Mouse (Mus musculus): ENCODE data around the gene Gm20683. TPM values are rescaled to one million over a fixed set of nuclear protein-coding genes. Genes with fewer than 3 reads are reported as not detected.
"Not testable (repeated sequence)": the region's sequence is repeated elsewhere in the genome, so short reads cannot be mapped to it uniquely, and the experiment has no call there.

The Gm20683 gene
- polyA plus RNA-seq, 1 experiment from 2014 or later: 3.0 TPM

DNA sequence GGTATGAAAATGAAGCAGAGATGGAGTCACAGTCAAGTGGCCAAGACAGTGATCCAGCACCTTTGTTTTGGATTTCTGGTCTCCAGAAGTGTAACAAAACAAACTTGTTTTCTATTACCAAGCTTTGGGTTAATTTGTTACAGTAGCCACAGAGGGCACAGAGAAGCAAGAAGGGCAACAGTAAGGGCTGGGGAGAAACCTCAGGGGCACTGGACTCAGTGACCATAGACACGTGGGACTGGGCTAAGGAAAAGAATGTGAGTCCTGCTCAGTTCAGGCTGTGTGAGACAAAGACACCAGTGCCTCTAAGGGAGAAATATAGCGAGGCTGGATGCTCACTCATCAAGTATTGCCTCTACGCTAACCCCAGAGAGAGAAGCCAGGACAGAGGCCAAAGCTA lies 31.1 kb upstream of the Gm20683 start:
- Histone ChIP-seq H3K27ac (no peak overlapping the region), H3K4me1 (peaks cover 39% of the 10 kb centered on the region), H3K4me2 (no peak overlapping the region), H3K4me3 (replicated peaks) (no peak overlapping the region), H3K9me3 (replicated peaks) (no peaks in the 10 kb centered on the region), H3K9ac (no peak overlapping the region), H3K36me3 (peaks cover 1% of the 10 kb centered on the region), H3K27me3 (no peaks in the 10 kb centered on the region)
- no peak for ATAC-seq (replicated peaks; ENCODE audit: low FRiP score)
- 81% methylated on average over 3 of the region's 3 CpGs for WGBS

DNA sequence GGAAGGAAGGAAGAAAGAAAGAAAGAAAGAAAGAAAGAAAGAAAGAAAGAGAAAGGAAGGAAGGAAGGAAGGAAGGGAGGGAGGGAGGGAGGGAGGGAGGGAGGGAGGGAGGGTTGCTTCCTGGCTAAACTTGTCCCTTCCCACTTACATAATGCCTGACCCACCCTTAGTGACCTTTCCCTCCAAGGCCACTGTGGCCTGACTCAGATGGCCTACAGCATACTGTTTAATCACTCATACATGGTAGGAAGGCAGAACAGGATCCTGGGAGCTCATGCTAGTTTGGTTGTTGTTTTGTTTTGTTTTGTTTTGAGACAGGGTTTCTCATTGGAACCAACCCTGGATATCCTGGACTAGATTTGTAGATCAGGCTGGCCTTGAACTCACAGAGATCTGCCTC lies 30.0 kb upstream of the Gm20683 start:
- H3K4me1 ChIP-seq: peaks cover 43% of the 10 kb centered on the region
- not testable (repeated sequence) for ATAC-seq (replicated peaks; ENCODE audit: low FRiP score); H3K36me3 ChIP-seq; H3K9me3 ChIP-seq (replicated peaks); H3K27ac ChIP-seq; H3K27me3 ChIP-seq; H3K4me3 ChIP-seq (replicated peaks); H3K4me2 ChIP-seq; H3K9ac ChIP-seq

DNA sequence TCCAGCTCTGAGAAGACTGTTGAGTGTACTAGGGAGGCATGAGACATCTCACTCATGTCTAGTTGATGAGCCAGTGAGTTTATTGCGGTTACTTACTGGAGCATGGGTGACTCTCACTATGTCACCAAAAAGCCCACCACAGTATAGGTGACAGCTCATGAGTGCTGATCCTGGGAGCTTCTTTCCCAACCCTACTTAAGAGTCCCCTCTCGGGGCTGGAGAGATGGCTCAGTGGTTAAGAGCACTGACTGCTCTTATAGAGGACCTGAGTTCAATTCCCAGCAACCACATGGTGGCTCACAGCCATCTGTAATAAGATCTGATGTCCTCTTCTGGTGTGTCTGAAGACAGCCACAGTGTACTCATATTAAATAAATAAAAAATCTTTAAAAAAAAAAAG lies 28.4 kb upstream of the Gm20683 start:
- Histone ChIP-seq H3K9me3 (replicated peaks) (no peaks in the 10 kb centered on the region), H3K27me3 (no peaks in the 10 kb centered on the region), H3K27ac (no peak overlapping the region), H3K4me1 (peaks cover 37% of the 10 kb centered on the region), H3K9ac (no peak overlapping the region), H3K4me3 (replicated peaks) (no peak overlapping the region), H3K4me2 (no peak overlapping the region), H3K36me3 (no peaks in the 10 kb centered on the region)
- 92% methylated on average over 2 of the region's 2 CpGs for WGBS
- ATAC-seq (replicated peaks; ENCODE audit: low FRiP score): no peak

DNA sequence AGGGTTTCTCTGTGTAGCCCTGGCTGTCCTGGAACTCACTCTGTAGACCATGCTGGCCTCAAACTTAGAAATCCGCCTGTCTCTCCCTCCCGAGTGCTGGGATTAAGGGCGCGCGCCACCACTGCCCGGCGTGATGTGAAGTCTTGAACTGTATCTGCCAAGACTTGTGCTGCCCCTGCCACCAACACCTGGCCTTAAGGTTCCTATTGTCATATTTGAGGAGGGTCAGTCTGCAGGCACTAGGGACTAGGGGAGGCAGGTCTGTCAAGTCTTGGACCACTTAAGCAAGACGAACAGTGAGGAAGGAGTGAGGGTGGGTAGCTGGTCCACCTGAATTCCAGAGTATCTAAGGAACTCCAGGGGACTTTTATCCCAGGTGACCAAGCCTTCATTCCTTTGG lies 27.9 kb upstream of the Gm20683 start:
- Histone ChIP-seq H3K27ac (no peak overlapping the region), H3K4me3 (replicated peaks) (no peak overlapping the region), H3K36me3 (peaks cover 2% of the 10 kb centered on the region; the same call in 1 of the 2 replicates), H3K4me1 (peaks cover 36% of the 10 kb centered on the region), H3K9ac (no peak overlapping the region), H3K9me3 (replicated peaks) (no peaks in the 10 kb centered on the region), H3K27me3 (no peaks in the 10 kb centered on the region), H3K4me2 (no peak overlapping the region)
- WGBS: 88% methylated on average over 8 of the region's 8 CpGs
- no peak for ATAC-seq (replicated peaks; ENCODE audit: low FRiP score)

DNA sequence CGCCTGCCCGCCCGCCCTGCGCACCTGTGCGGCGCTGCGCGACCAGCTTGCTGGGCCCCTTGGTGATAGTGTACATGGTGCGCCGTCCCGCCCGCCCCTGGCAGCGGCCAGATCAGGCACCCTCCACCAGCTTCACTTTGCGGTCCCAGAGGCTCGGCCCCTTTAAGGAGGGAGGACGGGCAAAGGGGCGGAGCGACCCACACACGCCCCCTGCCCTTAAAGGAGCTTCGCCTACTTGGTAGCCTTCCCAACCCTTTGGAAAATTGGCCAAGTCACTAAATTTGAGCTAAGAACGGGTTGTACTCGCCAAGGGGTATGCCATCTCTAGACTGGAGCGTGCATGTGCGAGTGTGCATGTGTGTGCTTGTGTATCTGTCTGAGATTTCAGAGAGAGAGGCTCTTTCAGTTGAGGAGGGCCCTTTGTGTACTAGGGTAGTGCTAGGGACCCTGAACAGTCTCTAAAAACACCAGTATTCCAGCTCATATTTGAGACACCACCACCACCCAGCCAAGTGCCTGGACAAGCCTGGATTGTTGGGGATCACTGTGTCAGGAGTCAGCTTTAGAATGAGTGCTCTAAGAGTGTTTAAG lies 27.1 kb upstream of the Gm20683 start, which contains the start of gene Mcrip2:
Gene Mcrip2 (minus strand): TSS at position 164 of the 591 bp plus-strand sequence.
- WGBS: under 1% methylated on average over 24 of the region's 24 CpGs

DNA sequence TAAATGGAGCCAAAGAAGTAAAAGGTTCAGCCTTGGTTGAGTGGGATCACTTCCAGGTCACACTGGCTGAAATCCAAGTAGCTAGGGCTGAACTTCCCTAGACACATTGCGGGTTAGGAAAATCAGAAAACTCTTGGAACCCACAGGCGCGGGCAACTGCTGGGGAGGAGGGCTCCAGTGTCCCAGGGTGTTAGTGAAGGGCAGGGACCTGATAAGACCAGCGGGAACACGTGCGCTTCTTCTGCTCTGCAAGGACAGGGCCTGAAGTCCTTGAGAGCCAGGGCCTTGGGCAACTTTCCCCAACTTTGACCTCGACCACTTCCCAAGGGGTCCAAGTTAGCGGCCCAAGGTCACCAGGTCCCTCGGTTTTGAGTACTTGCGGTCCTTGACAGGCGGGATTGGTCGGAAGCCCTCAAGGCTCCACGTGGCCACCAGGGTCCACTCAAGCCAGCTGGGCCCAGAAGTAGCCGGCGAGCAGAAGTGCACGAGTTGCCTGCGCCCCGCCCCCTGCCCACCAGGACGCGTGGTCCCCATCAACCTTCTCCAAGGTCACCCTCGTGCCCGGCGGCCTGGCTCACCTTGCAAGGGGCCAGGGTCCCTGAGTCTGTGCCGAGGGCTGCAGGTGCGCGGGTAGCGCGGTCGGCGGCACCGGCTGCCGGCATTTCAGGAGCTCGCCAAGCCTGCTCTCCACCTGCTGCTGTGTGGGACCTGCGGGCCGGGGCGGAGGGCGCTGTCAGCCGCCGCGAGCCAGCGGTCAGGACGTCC lies 26.5 kb upstream of the Gm20683 start:
- Histone ChIP-seq H3K27ac (peak overlapping the region; percentile 86), H3K36me3 (peaks cover 13% of the 10 kb centered on the region), H3K9ac (peak overlapping the region; percentile 70), H3K9me3 (replicated peaks) (no peaks in the 10 kb centered on the region), H3K4me2 (peak overlapping the region; percentile 96), H3K4me3 (replicated peaks) (peak overlapping the region; percentile 82), H3K27me3 (no peaks in the 10 kb centered on the region), H3K4me1 (peaks cover 25% of the 10 kb centered on the region)
- under 1% methylated on average over 42 of the region's 42 CpGs for WGBS
- peak; percentile 69 for ATAC-seq (replicated peaks; ENCODE audit: low FRiP score)

More for the DNA sequence above, 27.1 kb upstream of the Gm20683 start, which contains the start of gene Mcrip2:
- Histone ChIP-seq H3K4me3 (replicated peaks) (peak within 1 kb of the TSS; percentile 82), H3K9ac (peak within 1 kb of the TSS; percentile 70), H3K27ac (peak within 1 kb of the TSS; percentile 86), H3K4me2 (peak within 1 kb of the TSS; percentile 96), H3K9me3 (replicated peaks) (no peaks in the 10 kb centered on the region), H3K36me3 (peaks cover 10% of the 10 kb centered on the region), H3K27me3 (no peaks in the 10 kb centered on the region), H3K4me1 (peaks cover 28% of the 10 kb centered on the region)
- peak; percentile 84 for ATAC-seq (replicated peaks; ENCODE audit: low FRiP score)

DNA sequence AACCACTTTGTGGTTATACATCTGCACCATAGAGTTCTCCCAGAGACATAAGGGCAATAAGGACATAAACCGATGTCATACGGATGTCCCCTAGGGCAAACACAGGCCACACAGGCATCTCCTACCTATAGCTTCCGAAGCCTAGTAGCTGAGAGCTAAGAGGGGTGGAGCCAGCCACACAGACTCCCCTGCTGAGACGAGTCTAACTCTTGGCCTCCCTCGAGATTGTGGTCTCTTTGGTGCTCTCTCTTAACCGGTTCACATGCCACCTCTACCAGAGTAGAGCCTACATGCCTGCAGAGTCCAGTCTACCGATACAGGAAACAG lies 25.9 kb upstream of the Gm20683 start:
- Histone ChIP-seq H3K36me3 (peaks cover 13% of the 10 kb centered on the region), H3K27ac (peak overlapping the region; percentile 86), H3K4me1 (peaks cover 25% of the 10 kb centered on the region), H3K27me3 (no peaks in the 10 kb centered on the region), H3K9ac (peak overlapping the region; percentile 70), H3K4me2 (peak overlapping the region; percentile 96), H3K9me3 (replicated peaks) (no peaks in the 10 kb centered on the region), H3K4me3 (replicated peaks) (peak overlapping the region; percentile 82)
- WGBS: 7% methylated on average over 7 of the region's 7 CpGs
- 0 out of 2 replicates have a peak, but pooled peaks have one; percentile 16 for ATAC-seq (replicated peaks; ENCODE audit: low FRiP score)

DNA sequence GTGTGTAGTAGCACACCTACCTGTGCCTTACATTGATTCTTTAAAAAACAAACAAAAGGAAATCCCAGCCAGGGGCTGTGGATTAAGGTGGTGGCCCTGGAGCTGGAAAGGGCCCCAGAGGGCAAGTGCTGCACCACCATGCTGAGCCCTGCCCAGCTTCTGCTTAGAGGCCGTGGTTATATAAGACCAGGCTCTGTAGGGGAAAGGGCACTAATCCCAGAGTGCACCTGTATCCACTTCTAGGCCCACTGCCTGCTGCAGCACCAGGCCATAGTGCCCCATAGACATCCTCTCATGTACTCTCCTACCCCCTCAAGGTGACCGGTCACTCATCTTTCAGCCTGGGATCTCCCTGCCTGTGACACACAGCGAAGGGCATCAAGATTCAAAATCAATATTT lies 24.6 kb upstream of the Gm20683 start:
- no peak overlapping the region for H3K9ac ChIP-seq
- H3K9me3 ChIP-seq (replicated peaks): no peaks in the 10 kb centered on the region
- H3K4me3 ChIP-seq (replicated peaks): no peak overlapping the region
- no peaks in the 10 kb centered on the region for H3K27me3 ChIP-seq
- peaks cover 32% of the 10 kb centered on the region for H3K4me1 ChIP-seq
- no peak for ATAC-seq (replicated peaks; ENCODE audit: low FRiP score)
- peaks cover 13% of the 10 kb centered on the region for H3K36me3 ChIP-seq
- H3K27ac ChIP-seq: no peak overlapping the region
- 86% methylated on average over 3 of the region's 3 CpGs for WGBS
- no peak overlapping the region for H3K4me2 ChIP-seq

DNA sequence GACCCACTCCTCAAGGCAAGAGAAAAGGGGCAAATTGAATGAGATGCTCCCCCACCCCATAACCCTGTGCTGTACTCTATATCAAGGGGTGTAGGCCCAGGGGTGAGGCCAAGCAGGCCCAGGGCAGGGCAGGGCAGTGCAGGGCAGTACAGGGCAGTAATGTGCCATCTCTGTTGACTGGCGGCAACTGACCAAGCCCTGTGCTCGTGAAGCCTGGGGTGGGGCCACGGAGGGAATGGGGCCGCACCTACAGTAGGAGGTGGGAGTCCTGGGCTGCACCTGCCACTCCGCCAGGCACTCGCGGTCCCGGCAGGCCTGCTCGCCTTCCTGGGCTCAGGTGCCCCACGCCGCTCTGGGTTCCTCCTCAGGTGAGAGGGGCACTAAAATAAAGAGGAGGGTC lies 23.7 kb upstream of the Gm20683 start:
- H3K4me1 ChIP-seq: peaks cover 39% of the 10 kb centered on the region
- H3K27me3 ChIP-seq: no peaks in the 10 kb centered on the region
- H3K4me2 ChIP-seq: no peak overlapping the region
- no peak overlapping the region for H3K27ac ChIP-seq
- H3K9ac ChIP-seq: no peak overlapping the region
- 91% methylated on average over 11 of the region's 11 CpGs for WGBS
- ATAC-seq (replicated peaks; ENCODE audit: low FRiP score): no peak
- H3K36me3 ChIP-seq: peaks cover 13% of the 10 kb centered on the region
- H3K4me3 ChIP-seq (replicated peaks): no peak overlapping the region
- H3K9me3 ChIP-seq (replicated peaks): no peaks in the 10 kb centered on the region

DNA sequence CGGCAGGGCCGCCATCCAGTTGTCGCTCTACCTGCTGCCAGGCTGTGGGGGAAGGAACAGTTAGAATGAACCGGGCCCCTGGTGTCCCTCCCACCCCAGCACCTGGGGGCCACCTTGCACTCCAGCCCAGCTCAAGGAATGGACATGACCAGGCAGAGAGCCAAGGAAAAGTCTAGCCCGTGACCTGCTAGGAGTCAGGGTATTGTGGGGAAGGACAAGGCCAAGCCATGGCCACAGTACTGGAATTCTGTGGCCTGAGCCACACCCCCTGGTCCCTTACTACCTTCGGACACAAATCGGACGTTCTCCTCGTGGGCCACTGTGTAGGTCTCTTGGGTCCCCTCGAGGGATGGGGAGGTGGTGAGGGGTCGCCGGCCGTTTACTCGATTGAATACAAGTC lies 22.7 kb upstream of the Gm20683 start:
- H3K27me3 ChIP-seq: no peaks in the 10 kb centered on the region
- no peak overlapping the region for H3K4me2 ChIP-seq
- H3K4me3 ChIP-seq (replicated peaks): no peak overlapping the region
- no peak overlapping the region for H3K27ac ChIP-seq
- no peak for ATAC-seq (replicated peaks; ENCODE audit: low FRiP score)
- peaks cover 13% of the 10 kb centered on the region for H3K36me3 ChIP-seq
- WGBS: 85% methylated on average over 14 of the region's 14 CpGs
- peaks cover 43% of the 10 kb centered on the region for H3K4me1 ChIP-seq
- no peaks in the 10 kb centered on the region for H3K9me3 ChIP-seq (replicated peaks)
- H3K9ac ChIP-seq: no peak overlapping the region

DNA sequence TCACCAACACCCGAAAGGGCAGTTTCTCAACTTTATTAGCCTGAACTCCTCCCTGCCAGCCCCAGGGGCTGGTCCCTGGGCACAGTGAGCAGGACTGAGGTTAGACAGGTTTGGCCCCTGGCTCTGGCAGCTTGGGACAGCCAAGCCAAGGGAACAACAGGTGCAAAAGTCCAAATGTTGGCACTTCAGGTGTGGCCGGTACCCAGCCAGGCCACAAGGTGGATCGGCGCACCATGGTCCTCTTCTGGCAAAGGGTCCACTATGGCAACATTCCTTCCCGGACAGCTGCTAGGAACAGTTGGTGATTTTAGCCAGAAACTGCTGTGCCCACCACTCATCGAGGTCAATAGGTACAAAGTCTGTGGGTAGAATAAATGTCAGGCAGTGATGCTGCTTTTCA lies 22.1 kb upstream of the Gm20683 start:
- no peaks in the 10 kb centered on the region for H3K27me3 ChIP-seq
- H3K9ac ChIP-seq: no peak overlapping the region
- H3K4me2 ChIP-seq: no peak overlapping the region
- H3K9me3 ChIP-seq (replicated peaks): no peaks in the 10 kb centered on the region
- no peak overlapping the region for H3K27ac ChIP-seq
- 87% methylated on average over 6 of the region's 6 CpGs for WGBS
- ATAC-seq (replicated peaks; ENCODE audit: low FRiP score): no peak
- peaks cover 13% of the 10 kb centered on the region for H3K36me3 ChIP-seq
- H3K4me3 ChIP-seq (replicated peaks): no peak overlapping the region
- peaks cover 38% of the 10 kb centered on the region for H3K4me1 ChIP-seq

DNA sequence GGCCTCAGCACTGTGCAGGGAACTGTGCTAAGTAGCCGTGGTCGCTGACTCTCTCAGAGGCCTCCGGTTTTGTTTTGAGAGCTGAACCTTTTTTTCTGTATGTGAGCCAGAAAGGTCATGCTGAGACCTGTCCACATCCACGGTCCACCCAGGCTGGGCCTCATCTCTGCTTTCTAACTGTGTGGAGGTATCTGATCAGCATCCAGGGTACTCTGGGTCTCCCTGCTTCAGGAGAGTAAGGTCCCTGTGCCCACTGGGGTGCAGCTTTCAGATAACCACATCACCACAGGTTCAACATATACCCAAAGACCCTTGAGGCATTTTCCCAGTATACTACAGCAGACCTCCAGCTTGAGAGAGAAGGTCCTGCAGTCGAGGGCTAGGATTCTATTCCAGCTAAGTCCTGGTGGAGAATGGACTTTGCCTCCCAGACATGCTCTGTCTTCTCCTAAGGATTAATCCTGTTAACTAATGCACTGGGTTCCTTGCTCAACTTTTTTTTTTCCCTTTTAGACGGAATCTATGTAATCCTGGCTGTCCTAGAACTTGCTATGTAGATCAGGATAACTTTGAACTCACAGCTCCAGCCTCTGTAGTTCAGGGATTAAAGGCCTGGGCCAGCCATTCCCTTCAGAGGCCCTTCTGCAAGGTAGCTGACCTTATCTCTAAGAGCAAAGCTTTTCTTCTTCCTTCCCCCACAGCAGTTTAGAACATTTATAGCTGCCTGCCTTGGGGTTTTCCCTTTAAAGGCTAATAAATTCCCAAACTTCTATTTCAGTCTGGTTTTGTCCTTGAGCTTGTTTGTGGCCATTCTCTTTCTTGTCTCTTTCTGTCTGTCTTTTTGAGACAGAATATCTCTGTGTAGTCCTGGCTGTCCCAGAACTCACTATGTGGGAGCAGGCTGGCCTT lies 20.4 kb upstream of the Gm20683 start:
- H3K27me3 ChIP-seq: no peaks in the 10 kb centered on the region
- no peaks in the 10 kb centered on the region for H3K9me3 ChIP-seq (replicated peaks)
- peak overlapping the region; percentile 68 for H3K9ac ChIP-seq
- WGBS: 13% methylated on average over 6 of the region's 6 CpGs
- peaks cover 14% of the 10 kb centered on the region for H3K36me3 ChIP-seq
- peak overlapping the region; percentile 57 for H3K4me3 ChIP-seq (replicated peaks)
- H3K27ac ChIP-seq: peak overlapping the region; percentile 85
- peaks cover 25% of the 10 kb centered on the region for H3K4me1 ChIP-seq
- ATAC-seq (replicated peaks; ENCODE audit: low FRiP score): no peak
- peak overlapping the region; percentile 76 for H3K4me2 ChIP-seq
